Mouse (Mus musculus): ENCODE results near the gene Acbd3. TPM values are rescaled to one million over a fixed set of nuclear protein-coding genes. Genes with fewer than 3 reads are reported as not detected.

Acbd3 gene
- polyA plus RNA-seq, 1 experiment = 15.0 TPM

DNA sequence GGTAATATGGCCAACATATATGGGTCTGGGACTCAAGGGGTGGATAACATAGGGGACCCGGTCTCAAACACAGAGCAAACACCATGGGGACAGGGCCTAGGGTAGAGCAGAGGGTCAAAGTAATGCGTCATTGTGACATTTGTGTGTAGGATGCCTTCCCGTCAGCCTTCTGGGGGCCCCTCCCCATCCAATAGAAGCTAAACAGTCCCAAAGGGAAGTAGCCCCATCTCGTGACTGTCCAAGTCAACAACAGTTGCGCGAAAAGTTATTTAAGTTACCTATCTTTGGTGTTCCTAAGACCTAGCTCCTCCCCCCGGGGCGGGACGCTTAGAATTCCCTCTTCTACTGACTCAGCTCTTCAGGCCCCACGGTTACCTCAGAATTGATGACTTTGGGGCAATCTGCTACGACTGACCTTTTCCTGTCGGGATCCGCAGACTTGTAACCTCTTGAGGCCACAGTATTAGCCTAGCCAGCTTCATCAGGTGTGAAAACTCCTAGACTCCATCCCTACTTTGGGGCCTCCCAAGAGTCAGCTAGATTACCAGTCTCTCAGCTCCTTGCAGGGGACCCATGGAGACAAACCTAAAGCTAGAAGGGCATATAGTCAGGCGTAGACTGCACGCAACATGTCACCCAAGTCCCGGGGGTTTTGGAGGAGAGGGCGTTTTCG is 67.7 kb downstream of the Acbd3 start:
- WGBS = 14% methylated on average over 18 of the region's 18 CpGs
- H3K4me3 ChIP-seq (replicated peaks; ENCODE audit: extremely low read depth, low read depth, low read length) = no peak overlapping the region
- H3K4me1 ChIP-seq (ENCODE audit: control insufficient read depth, insufficient read depth, low read length) = no peaks in the 10 kb centered on the region
- peak; percentile 32 for DNase-seq
- TF ChIP-seq CTCF (IDR thresholded peaks at IDR 0.05; ENCODE audit: insufficient read depth, low read length) (no peak), POLR2A (IDR thresholded peaks at IDR 0.05; ENCODE audit: borderline replicate concordance, extremely low read depth, low read depth, low read length) (no peak)

DNA sequence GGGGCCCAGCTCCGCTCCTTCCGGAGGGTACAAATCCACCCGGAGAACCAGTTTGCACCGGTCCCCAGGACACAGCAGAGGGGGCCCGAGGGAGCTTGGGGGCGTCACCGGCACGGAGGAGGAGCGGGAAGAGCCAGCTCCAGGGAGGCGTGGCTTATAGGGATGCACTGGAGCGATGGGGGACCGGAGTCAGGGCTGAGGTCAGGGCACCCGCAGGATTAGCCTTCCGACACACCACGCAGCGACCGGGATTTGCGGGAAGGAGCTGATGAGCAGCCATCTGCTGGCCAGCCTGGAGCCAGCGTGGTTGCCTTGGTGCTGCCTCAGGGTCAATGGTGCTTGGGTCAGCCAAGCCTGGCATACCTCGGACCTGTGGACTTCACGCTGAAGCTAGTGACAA is 68.3 kb downstream of the Acbd3 start:
- WGBS = 5% methylated on average over 21 of the region's 21 CpGs
- TF ChIP-seq CTCF (IDR thresholded peaks at IDR 0.05; ENCODE audit: insufficient read depth, low read length) = no peak
- no peak for TF ChIP-seq POLR2A (IDR thresholded peaks at IDR 0.05; ENCODE audit: borderline replicate concordance, extremely low read depth, low read depth, low read length)
- no peaks in the 10 kb centered on the region for H3K4me1 ChIP-seq (ENCODE audit: control insufficient read depth, insufficient read depth, low read length)
- DNase-seq = no peak
- no peak overlapping the region for H3K4me3 ChIP-seq (replicated peaks; ENCODE audit: extremely low read depth, low read depth, low read length)

DNA sequence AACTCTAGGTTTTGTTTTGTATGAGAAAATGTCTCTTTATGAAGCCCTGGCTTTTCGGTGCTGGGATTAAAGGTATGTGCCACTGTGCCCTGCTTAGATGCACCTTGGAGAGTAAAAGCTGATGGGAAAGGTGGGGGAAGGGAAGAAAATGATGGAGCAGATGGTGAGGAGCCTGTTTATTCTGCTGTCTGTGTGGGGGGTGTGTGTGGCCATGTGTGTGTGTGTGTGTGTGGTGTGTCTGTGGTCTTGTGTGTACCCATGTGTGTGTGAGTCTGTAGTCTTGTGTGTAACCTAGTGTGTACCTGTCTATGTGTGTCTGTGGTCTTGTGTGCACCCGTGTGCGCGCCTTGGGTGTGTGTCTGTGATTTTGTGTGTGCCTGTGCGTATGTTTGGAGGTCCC is 72.8 kb downstream of the Acbd3 start:
- TF ChIP-seq POLR2A (IDR thresholded peaks at IDR 0.05; ENCODE audit: borderline replicate concordance, extremely low read depth, low read depth, low read length) = no peak
- no peak for TF ChIP-seq CTCF (IDR thresholded peaks at IDR 0.05; ENCODE audit: insufficient read depth, low read length)
- no peaks in the 10 kb centered on the region for H3K4me1 ChIP-seq (ENCODE audit: control insufficient read depth, insufficient read depth, low read length)
- no peak overlapping the region for H3K4me3 ChIP-seq (replicated peaks; ENCODE audit: extremely low read depth, low read depth, low read length)
- no peak for DNase-seq
- 96% methylated on average over 5 of the region's 5 CpGs for WGBS

DNA sequence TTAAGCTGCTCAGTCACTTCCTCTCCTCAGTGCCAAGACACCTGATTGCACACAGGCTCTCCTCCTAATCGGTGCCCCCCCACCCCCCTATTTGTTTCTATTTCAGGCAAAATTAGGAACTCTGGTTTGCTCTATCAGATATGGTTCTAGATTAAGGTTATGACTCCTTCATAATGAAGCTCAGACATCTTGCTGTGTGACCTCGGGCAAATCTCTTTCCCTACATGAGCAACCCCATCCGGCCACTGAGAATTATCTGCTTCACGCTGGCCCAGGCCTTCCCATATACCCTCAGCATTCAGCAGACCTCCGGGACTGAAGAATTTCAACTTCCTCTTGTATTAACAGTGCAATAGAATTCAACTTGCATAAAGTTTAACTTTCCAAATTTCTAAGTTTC is 73.4 kb downstream of the Acbd3 start:
- no peak overlapping the region for H3K4me3 ChIP-seq (replicated peaks; ENCODE audit: extremely low read depth, low read depth, low read length)
- TF ChIP-seq POLR2A (IDR thresholded peaks at IDR 0.05; ENCODE audit: borderline replicate concordance, extremely low read depth, low read depth, low read length) (no peak), CTCF (IDR thresholded peaks at IDR 0.05; ENCODE audit: insufficient read depth, low read length) (no peak)
- H3K4me1 ChIP-seq (ENCODE audit: control insufficient read depth, insufficient read depth, low read length) = no peaks in the 10 kb centered on the region
- DNase-seq = no peak
- WGBS = 78% methylated on average over 5 of the region's 5 CpGs

DNA sequence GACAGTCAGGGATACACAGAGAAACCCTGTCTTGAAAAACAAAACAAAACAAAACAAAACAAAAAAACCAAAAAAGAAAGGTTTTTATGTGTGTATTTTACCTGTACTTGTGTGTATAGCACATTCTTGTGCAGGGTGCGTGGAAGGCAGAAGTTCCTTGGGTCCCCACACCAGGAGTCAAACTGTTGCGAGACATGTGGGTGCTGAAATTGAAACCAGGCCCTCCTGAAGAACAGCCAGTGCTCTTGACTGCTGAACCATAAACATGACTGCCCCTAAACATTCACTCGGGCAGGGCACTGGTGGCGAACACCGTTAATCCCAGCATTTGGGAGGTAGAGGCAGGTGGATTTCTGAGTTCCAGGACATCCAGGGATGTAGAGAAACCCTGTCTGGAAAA is 74.2 kb downstream of the Acbd3 start:
- Histone ChIP-seq H3K4me1 (ENCODE audit: control insufficient read depth, insufficient read depth, low read length) (no peaks in the 10 kb centered on the region; the same call in 1 of the 2 replicates), H3K4me3 (replicated peaks; ENCODE audit: extremely low read depth, low read depth, low read length) (no peak overlapping the region)
- TF ChIP-seq CTCF (IDR thresholded peaks at IDR 0.05; ENCODE audit: insufficient read depth, low read length) (no peak), POLR2A (IDR thresholded peaks at IDR 0.05; ENCODE audit: borderline replicate concordance, extremely low read depth, low read depth, low read length) (no peak)
- WGBS = 96% methylated on average over 5 of the region's 5 CpGs
- DNase-seq = no peak

DNA sequence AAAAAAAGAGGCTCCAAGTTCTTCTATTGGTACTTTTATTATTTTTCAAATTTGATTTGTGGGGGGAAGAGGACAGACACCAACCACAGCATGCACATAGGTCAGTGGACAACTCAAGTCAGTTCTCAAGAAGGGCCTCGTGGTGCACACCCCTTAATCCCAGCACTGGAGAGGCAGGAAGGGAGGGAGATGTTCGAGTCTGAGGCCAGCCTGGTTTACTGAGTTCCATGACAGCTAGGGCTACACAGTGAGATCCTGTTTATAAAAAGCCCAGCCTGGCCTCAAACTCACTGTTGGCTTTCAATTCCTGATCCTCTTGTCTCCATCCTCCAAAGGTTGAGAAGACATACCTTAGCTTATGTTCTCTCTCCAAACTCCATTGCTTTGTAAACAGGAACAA is 75.0 kb downstream of the Acbd3 start:
- no peak overlapping the region for H3K4me3 ChIP-seq (replicated peaks; ENCODE audit: extremely low read depth, low read depth, low read length)
- H3K4me1 ChIP-seq (ENCODE audit: control insufficient read depth, insufficient read depth, low read length) = no peaks in the 10 kb centered on the region; the same call in 1 of the 2 replicates
- TF ChIP-seq POLR2A (IDR thresholded peaks at IDR 0.05; ENCODE audit: borderline replicate concordance, extremely low read depth, low read depth, low read length) = no peak
- TF ChIP-seq CTCF (IDR thresholded peaks at IDR 0.05; ENCODE audit: insufficient read depth, low read length) = no peak
- 24% methylated on average over 2 of the region's 2 CpGs for WGBS
- DNase-seq = no peak

DNA sequence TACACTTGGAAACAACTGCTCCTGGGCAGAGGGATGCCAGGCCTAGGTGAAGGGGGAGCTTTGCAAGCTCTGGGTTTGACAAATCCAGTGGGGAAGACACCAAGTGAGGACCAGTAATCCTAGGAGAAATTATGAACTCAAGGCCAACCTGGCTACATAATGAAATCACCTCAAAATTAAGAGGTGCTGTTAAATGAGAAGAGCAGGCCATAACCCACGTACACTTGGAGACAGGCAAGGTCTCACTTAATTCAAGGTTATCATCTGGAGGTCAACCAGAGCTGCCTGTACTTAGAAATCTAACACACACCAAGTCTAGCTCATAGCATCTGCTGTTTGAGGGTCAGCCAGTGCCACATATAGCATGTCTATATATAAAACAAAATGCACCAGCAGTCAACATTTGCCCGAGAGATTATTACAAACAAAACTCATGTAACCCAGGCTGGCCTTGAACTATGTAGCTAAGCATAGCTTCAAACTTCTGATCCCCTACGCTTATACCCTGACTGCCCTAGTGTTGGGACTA is 75.7 kb downstream of the Acbd3 start:
- TF ChIP-seq POLR2A (IDR thresholded peaks at IDR 0.05; ENCODE audit: borderline replicate concordance, extremely low read depth, low read depth, low read length) (no peak), CTCF (IDR thresholded peaks at IDR 0.05; ENCODE audit: insufficient read depth, low read length) (no peak)
- no peak overlapping the region for H3K4me3 ChIP-seq (replicated peaks; ENCODE audit: extremely low read depth, low read depth, low read length)
- WGBS = 68% methylated on average over 3 of the region's 3 CpGs

More for the DNA sequence above, 75.7 kb downstream of the Acbd3 start:
- no peak for DNase-seq
- no peaks in the 10 kb centered on the region; the same call in 1 of the 2 replicates for H3K4me1 ChIP-seq (ENCODE audit: control insufficient read depth, insufficient read depth, low read length)

Other genes with a start within 250 kb of the Acbd3 start
- gene Stum, start 242.5 kb upstream of the Acbd3 start, polyA plus RNA-seq (2012; rRNA removed) = 4.2 and 6.2 TPM in 2 replicates
- gene Parp1, start 157.1 kb upstream of the Acbd3 start, polyA plus RNA-seq (2012; rRNA removed) = 17.7 and 20.1 TPM in 2 replicates
- 1.7 and 2.7 TPM in 2 replicates for gene Lin9, start 84.9 kb upstream of the Acbd3 start, polyA plus RNA-seq (2012; rRNA removed)
- not detected in 2 replicates for gene Mixl1, start 29.0 kb upstream of the Acbd3 start, polyA plus RNA-seq (2012; rRNA removed)
- 282 and 339 TPM in 2 replicates for gene H3f3a, start 87.9 kb downstream of the Acbd3 start, polyA plus RNA-seq (2012; rRNA removed)
- gene Sde2, start 125.1 kb downstream of the Acbd3 start, polyA plus RNA-seq (2012; rRNA removed) = 8.7 and 11.1 TPM in 2 replicates
- gene Lefty2, start 167.1 kb downstream of the Acbd3 start, polyA plus RNA-seq (2012; rRNA removed) = 0.07 TPM in 1 of 2 replicates, not detected in the other
- gene Pycr2, start 178.2 kb downstream of the Acbd3 start, polyA plus RNA-seq (2012; rRNA removed) = 36.7 and 43.8 TPM in 2 replicates
- 11.4 and 11.5 TPM in 2 replicates for gene Lefty1, start 209.0 kb downstream of the Acbd3 start, polyA plus RNA-seq (2012; rRNA removed)
- gene Tmem63a, start 216.3 kb downstream of the Acbd3 start, polyA plus RNA-seq (2012; rRNA removed) = 70.4 and 81.7 TPM in 2 replicates